Mouse (Mus musculus) heart, embryonic 14.5 days (tissue): ENCODE measurements around the gene Arl13b. TPM values are rescaled to one million over a fixed set of nuclear protein-coding genes. Genes with fewer than 3 reads are reported as not detected.

Source experiments
- ATAC-seq: fragments of 200-750 bp; cut with Nextera tagmentation; 2 replicates; pipeline ENCODE4 v1.8.0; 2017; ENCODE audit warnings: low read depth, moderate TSS enrichment; ENCODE audit not compliant: insufficient number of reproducible peaks, insufficient read depth, low FRiP score
- H3K27ac ChIP-seq, 2 experiments: fragments of 200-500 bp in 1 of 2; fragments of 300-500 bp in 1 of 2; sonication (generic) in 1 of 2; replicated peaks in 1 of 2; 2 replicates each; pipeline ENCODE4 v1.5.1; 2012 to 2014; ENCODE audit warnings: low read depth in 2 of 2, low read length in 2 of 2, control low read depth in 1 of 2, mild to moderate bottlenecking in 1 of 2, mixed read lengths in 1 of 2; ENCODE audit not compliant: control insufficient read depth in 1 of 2, insufficient read depth in 1 of 2
- H3K27me3 ChIP-seq: fragments of 300-500 bp; sonication (generic); 2 replicates; pipeline ENCODE4 v1.6.1; 2014; ENCODE audit warnings: mild to moderate bottlenecking, low read length, control low read depth; ENCODE audit not compliant: control insufficient read depth, insufficient read depth
- H3K36me3 ChIP-seq: fragments of 300-500 bp; sonication (generic); 2 replicates; pipeline ENCODE4 v1.6.1; 2014; ENCODE audit warnings: mild to moderate bottlenecking, control low read depth, low read length, mixed read lengths; ENCODE audit not compliant: control insufficient read depth, insufficient read depth
- H3K4me1 ChIP-seq, 2 experiments: fragments of 200-500 bp in 1 of 2; fragments of 300-500 bp in 1 of 2; sonication (generic) in 1 of 2; 2 replicates each; pipeline ENCODE4 v1.6.1; 2012 to 2014; ENCODE audit warnings: low read length in 2 of 2, control low read depth in 1 of 2, mixed read lengths in 1 of 2; ENCODE audit not compliant: control insufficient read depth in 2 of 2, insufficient read depth in 2 of 2
- H3K4me2 ChIP-seq: fragments of 300-500 bp; sonication (generic); 2 replicates; pipeline ENCODE4 v1.6.1; 2014; ENCODE audit warnings: mild to moderate bottlenecking, low read length
- H3K4me3 ChIP-seq, 2 experiments: fragments of 200-500 bp in 1 of 2; fragments of 300-500 bp in 1 of 2; sonication (generic) in 1 of 2; 2 replicates each; pipeline ENCODE4 v1.5.1; 2012 to 2014; ENCODE audit warnings: low read length in 2 of 2, mild to moderate bottlenecking in 2 of 2, control low read depth in 1 of 2, low read depth in 1 of 2, moderate library complexity in 1 of 2; ENCODE audit not compliant: control insufficient read depth in 1 of 2, insufficient read depth in 1 of 2
- H3K9ac ChIP-seq: fragments of 300-500 bp; sonication (generic); 2 replicates; pipeline ENCODE4 v1.6.1; 2014; ENCODE audit warnings: mild to moderate bottlenecking, low read length
- H3K9me3 ChIP-seq: fragments of 300-500 bp; sonication (generic); 2 replicates; pipeline ENCODE4 v1.6.1; 2016; ENCODE audit warnings: low read length, control low read depth; ENCODE audit not compliant: control insufficient read depth
- WGBS: fragments of 180-500 bp; shearing (Covaris S2); extraction: QIAGEN DNeasy Blood & Tissue Kit; methylation state at CpG from one replicate; pipeline ENCODE4 v1.1.7; 2014; 5-methylcytosine and 5-hydroxymethylcytosine counted together
- microRNA-seq: library from miRNA; unstranded; fragments of <30 nt; microRNA quantifications from one replicate; pipeline ENCODE4, GENCODE M21; 2016
- polyA plus RNA-seq: library from polyadenylated mRNA; unstranded; fragments of >200 nt; fragmentation: Nextera tagmentation; extraction: Ambion mirVana; gene quantifications from 2 replicates; pipeline ENCODE4 v1.2.1, GENCODE M21; 2014

Arl13b gene
- polyA plus RNA-seq, 1 experiment from 2014 or later = 9.3 TPM

- Histone ChIP-seq H3K27me3 (no peaks in the 10 kb centered on the region), H3K4me3 (no peak overlapping the region), H3K36me3 (no peaks in the 10 kb centered on the region), H3K27ac (no peak overlapping the region), H3K9me3 (0 out of 2 replicates have a peak, but pooled peaks cover 3% of the 10 kb centered on the region), H3K4me2 (no peak overlapping the region), H3K4me1 (no peaks in the 10 kb centered on the region), H3K9ac (no peak overlapping the region)
- no peak for ATAC-seq
- WGBS = 92% methylated on average over 1 of the region's 1 CpGs
Measured at GRCm38 (mm10) chr16:62753597-62753996, 93.2 kb downstream of the Arl13b start.

GRCm38 (mm10) chr16:62753079-62753478 is 93.8 kb downstream of the Arl13b start:
- H3K4me2 ChIP-seq = no peak overlapping the region
- no peak for ATAC-seq
- WGBS = 89% methylated on average over 4 of the region's 4 CpGs

GRCm38 (mm10) chr16:62745875-62746274 is 101.0 kb downstream of the Arl13b start:
- Histone ChIP-seq H3K4me1 (no peaks in the 10 kb centered on the region), H3K4me2 (no peak overlapping the region), H3K27ac (no peak overlapping the region), H3K36me3 (no peaks in the 10 kb centered on the region), H3K27me3 (no peaks in the 10 kb centered on the region), H3K4me3 (no peak overlapping the region), H3K9ac (no peak overlapping the region), H3K9me3 (no peaks in the 10 kb centered on the region)
- ATAC-seq = no peak
- WGBS = 71% methylated on average over 2 of the region's 2 CpGs

More at GRCm38 (mm10) chr16:62753079-62753478, 93.8 kb downstream of the Arl13b start:
- Histone ChIP-seq H3K9ac (no peak overlapping the region), H3K27me3 (no peaks in the 10 kb centered on the region), H3K4me3 (no peak overlapping the region), H3K4me1 (no peaks in the 10 kb centered on the region), H3K27ac (no peak overlapping the region), H3K9me3 (no peaks in the 10 kb centered on the region), H3K36me3 (no peaks in the 10 kb centered on the region)

Small RNA genes within 50 kb of the gene (microRNA-seq; reads per million reads assigned to microRNA genes)
- not detected for gene Gm25986

Other genes starting within 250 kb of the Arl13b start
- 5.4 and 8.1 TPM in 2 replicates for gene Nsun3, start 60.2 kb downstream of the Arl13b start, polyA plus RNA-seq
- 0.16 and 0.18 TPM in 2 replicates for gene Stx19, start 32.4 kb downstream of the Arl13b start, polyA plus RNA-seq
- 20.6 and 21.0 TPM in 2 replicates for gene Pros1, start 7.3 kb upstream of the Arl13b start, polyA plus RNA-seq